Mouse (Mus musculus): ENCODE results near the gene Fgf7. TPM values are rescaled to one million over a fixed set of nuclear protein-coding genes. Genes with fewer than 3 reads are reported as not detected.

Fgf7 gene
- 1.1 and 1.4 TPM in 2 replicates for polyA plus RNA-seq (2012; ENCODE audit: insufficient read depth, insufficient read length, missing spikeins)

GRCm38 (mm10) chr2:126034379-126035005 lies at the start of gene Fgf7:
Gene Fgf7, plus strand, starts transcription at chr2:126034658.
- no peaks in the 10 kb centered on the region for H3K4me1 ChIP-seq (ENCODE audit: control insufficient read depth, insufficient read depth, low read length)
- H3K4me3 ChIP-seq (ENCODE audit: insufficient read depth, low read length) = no peak within 1 kb of the TSS
- no peak within 1 kb of the TSS for H3K27ac ChIP-seq (ENCODE audit: insufficient read depth, low read depth, low read length)
- TF ChIP-seq CTCF (IDR thresholded peaks at IDR 0.05; ENCODE audit: low read depth, low read length) (no peak), POLR2A (IDR thresholded peaks at IDR 0.05; ENCODE audit: borderline replicate concordance, low read depth, low read length) (no peak)

- no peak for TF ChIP-seq CTCF (IDR thresholded peaks at IDR 0.05; ENCODE audit: low read depth, low read length)
- no peak for TF ChIP-seq POLR2A (IDR thresholded peaks at IDR 0.05; ENCODE audit: borderline replicate concordance, low read depth, low read length)
- Histone ChIP-seq H3K27ac (ENCODE audit: insufficient read depth, low read depth, low read length) (no peak overlapping the region), H3K4me1 (ENCODE audit: control insufficient read depth, insufficient read depth, low read length) (no peaks in the 10 kb centered on the region), H3K4me3 (ENCODE audit: insufficient read depth, low read length) (no peak overlapping the region)
Measured at GRCm38 (mm10) chr2:126002291-126002690, 32.2 kb upstream of the Fgf7 start.

GRCm38 (mm10) chr2:126006088-126006487 lies 28.4 kb upstream of the Fgf7 start:
- Histone ChIP-seq H3K4me1 (ENCODE audit: control insufficient read depth, insufficient read depth, low read length) (no peaks in the 10 kb centered on the region), H3K27ac (ENCODE audit: insufficient read depth, low read depth, low read length) (no peak overlapping the region), H3K4me3 (ENCODE audit: insufficient read depth, low read length) (no peak overlapping the region)
- peak; percentile 47 for TF ChIP-seq CTCF (IDR thresholded peaks at IDR 0.05; ENCODE audit: low read depth, low read length)
- no peak for TF ChIP-seq POLR2A (IDR thresholded peaks at IDR 0.05; ENCODE audit: borderline replicate concordance, low read depth, low read length)

DNA sequence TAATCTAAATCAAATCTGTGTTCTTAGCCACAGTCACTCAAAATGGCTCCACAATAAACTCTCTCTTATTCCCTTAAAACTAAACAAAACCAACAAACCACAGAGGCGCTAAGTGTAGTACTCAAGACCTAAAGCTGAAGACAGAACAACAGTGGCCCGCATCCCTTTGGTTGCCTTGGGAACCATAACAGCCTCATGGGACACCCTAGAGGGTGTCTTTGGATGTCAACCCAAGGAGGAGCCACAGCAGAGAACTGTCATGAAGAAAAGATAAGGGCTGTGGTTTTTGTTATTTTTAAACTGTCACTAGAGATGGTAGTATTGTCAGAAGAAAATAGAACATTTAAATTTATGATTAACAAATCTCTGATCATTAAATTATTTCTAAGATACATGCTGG lies 27.7 kb upstream of the Fgf7 start:
- Histone ChIP-seq H3K4me3 (ENCODE audit: insufficient read depth, low read length) (no peak overlapping the region), H3K4me1 (ENCODE audit: control insufficient read depth, insufficient read depth, low read length) (no peaks in the 10 kb centered on the region), H3K27ac (ENCODE audit: insufficient read depth, low read depth, low read length) (no peak overlapping the region)
- TF ChIP-seq POLR2A (IDR thresholded peaks at IDR 0.05; ENCODE audit: borderline replicate concordance, low read depth, low read length) (no peak), CTCF (IDR thresholded peaks at IDR 0.05; ENCODE audit: low read depth, low read length) (no peak)

DNA sequence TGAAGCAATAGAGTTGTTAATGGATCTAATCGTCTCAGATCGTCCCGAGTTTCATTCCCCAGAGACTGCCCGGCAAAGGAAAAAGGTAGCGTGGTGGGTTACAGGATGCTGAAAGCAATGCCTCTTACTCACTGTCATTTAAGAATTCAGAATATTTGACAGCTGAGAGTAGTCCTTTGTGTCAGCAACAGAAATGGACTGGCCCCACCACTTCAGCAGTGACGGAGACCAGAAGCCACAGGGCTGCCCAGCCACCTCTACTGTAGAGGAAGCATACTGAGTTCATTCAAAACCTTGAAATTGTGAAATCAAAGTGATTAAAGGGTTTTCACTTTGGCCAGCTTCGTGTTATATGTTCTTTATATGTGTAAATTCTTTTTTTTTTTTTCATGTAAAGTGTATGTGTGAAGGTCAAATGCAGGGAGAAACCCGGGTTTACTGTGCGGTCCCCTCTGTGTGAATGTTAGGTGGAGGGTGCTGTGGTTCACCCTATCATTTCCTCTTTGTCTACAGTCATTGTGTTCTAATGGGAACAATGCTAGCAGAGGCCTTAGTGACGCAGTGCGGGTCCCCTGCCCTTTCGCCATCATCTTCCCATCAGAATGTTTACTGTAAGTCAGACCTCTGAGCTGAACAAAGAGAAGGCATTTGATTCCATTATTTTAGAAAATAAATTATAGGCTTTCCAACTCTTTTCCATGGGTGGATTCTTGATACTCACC lies 19.3 kb upstream of the Fgf7 start:
- Histone ChIP-seq H3K27ac (ENCODE audit: insufficient read depth, low read depth, low read length) (no peak overlapping the region), H3K4me1 (ENCODE audit: control insufficient read depth, insufficient read depth, low read length) (no peaks in the 10 kb centered on the region), H3K4me3 (ENCODE audit: insufficient read depth, low read length) (no peak overlapping the region)
- TF ChIP-seq CTCF (IDR thresholded peaks at IDR 0.05; ENCODE audit: low read depth, low read length) = no peak
- TF ChIP-seq POLR2A (IDR thresholded peaks at IDR 0.05; ENCODE audit: borderline replicate concordance, low read depth, low read length) = no peak

DNA sequence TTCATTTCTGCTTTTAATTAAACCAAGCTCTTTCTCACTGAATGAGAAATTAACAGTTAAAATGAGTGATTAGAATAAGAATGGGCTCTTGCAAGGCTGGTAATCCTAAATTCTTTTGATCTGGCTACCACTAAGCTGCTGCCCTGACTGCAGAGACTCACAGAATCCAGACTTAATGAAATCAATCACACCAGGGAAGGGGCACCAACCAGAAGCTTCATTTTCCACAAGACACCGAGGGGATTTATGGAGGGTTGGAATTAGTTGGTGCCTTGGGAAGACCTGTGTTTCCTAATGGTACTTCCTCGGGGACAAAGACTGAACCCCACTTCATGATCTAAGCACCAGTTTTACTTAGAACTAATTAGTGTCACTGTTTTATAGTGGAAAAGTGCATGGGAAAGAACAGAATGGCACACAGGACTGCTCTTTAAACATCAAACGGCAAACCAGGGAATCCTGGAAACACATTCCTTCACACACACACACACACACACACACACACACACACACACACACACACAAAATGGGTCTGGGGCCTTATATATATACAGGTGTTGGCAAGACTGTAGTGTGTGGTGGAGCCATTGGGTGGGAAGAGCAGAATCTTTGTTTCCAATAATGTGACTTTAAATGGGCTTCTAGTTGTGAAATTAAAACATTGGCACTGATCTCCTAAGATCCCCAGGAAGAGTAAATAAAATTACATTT lies 18.5 kb upstream of the Fgf7 start:
- H3K4me3 ChIP-seq (ENCODE audit: insufficient read depth, low read length) = no peak overlapping the region
- H3K27ac ChIP-seq (ENCODE audit: insufficient read depth, low read depth, low read length) = no peak overlapping the region
- H3K4me1 ChIP-seq (ENCODE audit: control insufficient read depth, insufficient read depth, low read length) = no peaks in the 10 kb centered on the region
- TF ChIP-seq CTCF (IDR thresholded peaks at IDR 0.05; ENCODE audit: low read depth, low read length) = no peak
- TF ChIP-seq POLR2A (IDR thresholded peaks at IDR 0.05; ENCODE audit: borderline replicate concordance, low read depth, low read length) = no peak

GRCm38 (mm10) chr2:126031186-126031900 lies 3.1 kb upstream of the Fgf7 start:
- Histone ChIP-seq H3K27ac (ENCODE audit: insufficient read depth, low read depth, low read length) (no peak overlapping the region), H3K4me1 (ENCODE audit: control insufficient read depth, insufficient read depth, low read length) (no peaks in the 10 kb centered on the region), H3K4me3 (ENCODE audit: insufficient read depth, low read length) (no peak overlapping the region)
- TF ChIP-seq CTCF (IDR thresholded peaks at IDR 0.05; ENCODE audit: low read depth, low read length) (no peak), POLR2A (IDR thresholded peaks at IDR 0.05; ENCODE audit: borderline replicate concordance, low read depth, low read length) (no peak)

- Histone ChIP-seq H3K4me3 (ENCODE audit: insufficient read depth, low read length) (no peak overlapping the region), H3K4me1 (ENCODE audit: control insufficient read depth, insufficient read depth, low read length) (no peaks in the 10 kb centered on the region), H3K27ac (ENCODE audit: insufficient read depth, low read depth, low read length) (no peak overlapping the region)
- TF ChIP-seq CTCF (IDR thresholded peaks at IDR 0.05; ENCODE audit: low read depth, low read length) (no peak), POLR2A (IDR thresholded peaks at IDR 0.05; ENCODE audit: borderline replicate concordance, low read depth, low read length) (no peak)
Measured at GRCm38 (mm10) chr2:126033114-126033972, 1.1 kb upstream of the Fgf7 start.

Data from bone marrow macrophage, adult 2 months (primary cell).